Mouse (Mus musculus) cerebellum, postnatal 4 days (tissue): ENCODE measurements around the gene Rnf103.
"Not testable (repeated sequence)": the region's sequence is repeated elsewhere in the genome, so short reads cannot be mapped to it uniquely, and the experiment has no call there.

Experiments used
- DNase-seq, 2 experiments: peaks; one replicate each; pipeline ENCODE4 v3.0.0; 2022; ENCODE audit warnings: low spot score in 2 of 2, mixed read lengths in 1 of 2

The Rnf103 gene

DNA sequence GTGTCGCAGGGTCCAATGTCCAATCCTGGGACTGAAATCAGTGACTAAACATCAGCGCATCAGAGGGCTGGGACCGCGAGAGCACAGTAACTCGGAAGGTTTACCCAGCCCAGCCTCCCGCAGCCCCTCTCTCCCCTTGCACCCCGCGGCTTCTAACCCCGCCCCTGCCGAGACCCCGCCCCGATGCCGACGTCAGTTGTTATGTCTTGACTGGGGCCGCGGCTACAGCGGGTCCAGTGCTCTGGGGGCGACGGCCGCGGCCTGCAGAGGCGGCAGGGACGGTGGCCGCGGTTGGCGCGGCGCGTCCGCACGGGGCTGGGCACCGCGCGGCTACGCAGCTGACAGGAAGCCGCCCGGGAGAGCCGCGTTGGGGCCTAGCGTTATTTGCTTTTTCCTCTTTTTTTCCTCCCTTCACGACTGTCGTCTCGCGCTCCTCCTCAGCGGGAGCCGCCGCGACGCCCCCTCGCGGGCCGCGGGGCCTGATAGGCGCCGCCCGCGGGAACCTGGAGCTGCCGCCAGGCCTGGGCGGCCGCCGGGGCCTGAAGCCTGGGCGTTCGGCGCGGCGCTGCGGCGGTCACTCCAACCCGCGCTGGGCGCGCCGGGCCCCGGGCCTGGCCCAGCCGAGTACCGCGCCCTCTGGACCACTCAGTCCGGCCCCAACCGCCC lies at the start of gene Rnf103:
Gene Rnf103, plus strand, starts transcription at position 220 of the 666 bp plus-strand sequence.
- peak; percentile 87 to 96 for DNase-seq

DNA sequence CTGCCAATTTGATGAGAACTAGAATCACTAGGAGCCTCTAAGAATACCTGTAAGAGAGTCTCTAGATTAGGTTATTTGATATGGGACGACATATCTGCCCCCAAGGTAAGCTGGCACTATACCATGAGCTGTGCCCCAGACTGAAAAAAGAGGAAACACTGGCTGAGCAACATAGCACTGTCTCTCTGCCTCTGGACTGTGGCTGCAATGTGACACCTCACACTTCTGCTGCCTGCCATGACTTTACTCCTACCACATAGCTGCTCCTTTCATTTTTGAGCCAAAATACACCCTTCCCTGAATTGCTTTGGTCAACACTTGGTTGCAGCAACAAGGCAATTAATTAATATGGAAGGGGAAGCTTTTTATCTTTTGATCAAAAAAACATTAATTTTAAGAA lies 48.9 kb upstream of the Rnf103 start:
- no peak for DNase-seq

DNA sequence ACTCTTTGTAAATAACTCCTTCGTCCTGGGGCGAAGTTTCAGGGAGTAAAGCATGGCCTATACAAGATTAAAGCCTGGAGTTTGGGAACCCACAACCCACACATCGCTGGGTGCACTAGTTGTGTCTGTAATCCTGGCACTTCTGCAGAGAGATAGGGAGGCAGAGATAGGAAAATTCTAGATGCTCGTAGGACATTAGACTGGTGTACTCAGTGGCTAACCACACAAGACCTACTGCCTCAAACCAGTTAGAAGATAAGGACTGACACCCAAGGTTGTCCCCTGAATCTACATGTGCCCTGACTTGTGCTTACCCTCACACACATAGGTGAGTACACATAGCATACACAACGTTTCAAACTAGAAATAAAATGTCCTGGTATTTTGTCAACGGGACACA lies 48.1 kb upstream of the Rnf103 start:
- no peak for DNase-seq

DNA sequence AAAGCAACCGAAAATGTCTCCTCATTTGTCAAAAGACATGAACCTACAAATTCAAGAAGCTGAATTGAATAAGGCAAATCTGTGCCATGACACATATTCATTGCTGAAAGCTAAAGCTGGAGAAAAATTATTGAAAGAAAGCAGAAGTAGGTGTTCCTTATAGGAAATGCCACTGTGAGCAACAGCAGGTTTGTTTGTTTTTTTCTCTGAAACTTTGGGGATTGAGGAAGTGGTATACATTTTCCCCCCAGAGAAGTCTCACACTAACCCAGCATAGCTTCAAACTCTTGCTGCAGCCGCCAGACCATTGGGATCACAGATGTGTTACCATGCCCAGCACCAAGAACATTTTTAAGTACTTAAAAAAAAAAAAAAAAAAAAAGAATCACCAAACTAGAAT lies 40.9 kb upstream of the Rnf103 start:
- DNase-seq: no peak

DNA sequence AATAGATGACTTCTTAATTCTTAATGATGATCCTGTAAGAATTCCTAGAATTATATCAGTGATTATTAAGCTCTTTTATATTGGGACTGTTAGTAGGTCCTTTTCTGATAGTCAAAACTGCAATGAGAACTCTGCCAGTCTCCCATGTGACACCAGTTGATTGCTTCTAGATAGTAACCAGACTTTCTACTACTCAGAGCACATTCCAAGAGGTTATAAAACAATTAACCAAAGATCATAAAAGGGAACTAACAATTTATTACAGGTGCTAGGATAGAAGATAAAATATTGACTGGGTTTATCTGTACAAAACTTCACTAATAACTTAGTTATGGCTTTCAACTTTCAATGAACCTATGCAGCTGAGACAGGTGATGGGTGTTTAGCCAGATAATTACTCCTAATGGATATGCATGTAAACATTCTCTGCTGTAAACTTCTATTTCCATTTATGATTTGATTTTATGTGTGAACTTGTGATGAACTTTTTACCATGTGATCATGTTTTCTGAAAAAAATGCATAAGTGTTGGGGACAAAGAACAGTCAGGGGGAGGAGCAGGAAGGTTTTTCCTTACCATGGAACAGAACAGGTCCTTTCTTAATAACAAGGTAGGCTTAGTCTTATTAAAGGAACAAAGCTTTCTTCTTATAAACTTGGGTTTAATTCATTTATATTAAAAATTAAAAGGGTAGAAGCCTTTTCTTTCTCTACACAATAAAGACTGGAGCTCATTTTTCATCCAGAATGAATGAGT lies 39.5 kb upstream of the Rnf103 start:
- not testable (repeated sequence) for DNase-seq

DNA sequence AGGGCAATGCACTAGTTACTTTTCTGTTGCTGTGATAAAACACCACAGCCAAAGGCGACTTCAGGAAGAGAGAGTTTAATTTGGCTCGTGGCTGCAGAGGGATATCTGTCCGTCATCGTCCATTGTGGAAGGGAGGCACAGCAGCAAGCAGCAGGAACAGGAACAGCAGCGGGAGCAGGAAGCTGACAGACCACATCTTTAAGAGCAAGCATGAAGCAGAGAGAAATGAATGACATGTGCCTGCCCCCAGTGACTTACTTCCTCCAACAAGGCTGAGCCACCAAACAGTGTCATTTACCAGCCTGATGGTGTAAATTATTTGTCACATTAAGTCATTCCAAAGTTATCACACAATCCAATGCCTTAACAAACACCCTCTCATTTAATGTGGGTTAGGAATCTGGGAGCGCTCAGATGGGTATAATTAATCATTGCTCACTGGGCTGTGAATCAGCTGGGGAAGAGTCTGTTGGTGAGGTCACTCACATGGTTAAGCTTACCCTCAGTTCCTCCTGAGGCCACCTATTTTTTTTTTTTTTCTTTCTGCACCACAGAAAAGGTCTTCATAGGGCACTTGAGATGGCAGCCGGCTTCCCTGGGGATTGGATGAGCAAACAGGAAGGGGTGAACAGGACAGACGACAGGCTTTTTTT lies 35.6 kb upstream of the Rnf103 start:
- no peak for DNase-seq

DNA sequence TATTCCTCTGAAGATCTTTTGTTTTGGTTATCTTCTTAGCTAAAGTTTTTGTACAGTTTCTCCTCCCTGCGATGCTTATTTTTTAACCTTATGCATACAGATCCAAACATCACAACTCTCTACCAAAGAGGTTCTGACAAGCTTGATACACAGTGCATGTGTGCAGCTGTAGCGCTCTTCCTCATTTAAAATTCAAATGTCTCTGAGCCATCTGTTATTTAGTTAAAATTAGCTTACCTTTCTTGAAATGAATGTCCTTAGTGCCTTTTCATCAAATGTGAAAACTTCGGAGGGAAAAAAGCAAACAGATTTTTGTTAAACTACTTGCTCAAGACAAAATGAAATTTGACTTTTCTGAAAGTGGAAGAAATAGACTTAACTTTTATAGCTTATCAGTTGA lies 28.5 kb upstream of the Rnf103 start:
- DNase-seq: no peak

DNA sequence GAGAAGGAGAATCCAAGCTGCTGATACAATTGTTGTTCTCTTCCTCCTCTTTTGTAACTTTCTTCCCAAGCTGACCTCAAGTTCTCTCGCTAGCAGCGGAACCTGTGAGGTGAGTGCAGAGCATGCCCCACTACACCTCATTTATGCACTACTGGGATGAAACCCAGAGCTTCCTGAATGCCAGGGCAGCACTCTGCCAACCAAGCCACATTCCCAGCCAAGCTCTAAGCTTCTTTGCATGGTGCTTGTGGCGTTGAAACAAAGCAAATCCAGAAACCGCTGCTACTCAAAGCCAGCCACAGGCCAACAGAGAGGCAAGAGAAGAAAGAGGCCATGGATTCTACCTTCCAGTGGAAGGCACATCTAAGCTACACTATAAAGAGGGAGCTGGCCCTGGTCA lies 25.9 kb upstream of the Rnf103 start:
- no peak for DNase-seq

DNA sequence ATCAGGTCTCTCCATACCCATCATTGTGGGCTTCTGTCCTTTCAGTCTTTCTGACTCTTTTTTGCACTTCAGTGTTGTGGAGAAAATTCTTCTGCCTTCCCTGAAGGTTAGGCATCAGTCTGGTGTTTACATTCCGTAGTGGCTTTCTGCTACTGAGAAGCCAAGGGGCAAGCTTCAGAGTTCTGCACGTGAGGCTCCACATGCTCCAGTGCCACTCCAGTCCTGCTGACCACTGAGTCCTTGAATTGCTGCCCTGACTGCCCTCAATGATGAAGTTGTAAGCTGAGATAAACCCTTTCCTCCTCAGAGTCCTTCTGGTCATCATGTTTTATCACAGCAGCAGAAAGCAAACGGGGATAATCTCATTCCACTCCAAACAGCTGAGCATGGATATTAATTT lies 24.4 kb upstream of the Rnf103 start:
- DNase-seq: no peak

DNA sequence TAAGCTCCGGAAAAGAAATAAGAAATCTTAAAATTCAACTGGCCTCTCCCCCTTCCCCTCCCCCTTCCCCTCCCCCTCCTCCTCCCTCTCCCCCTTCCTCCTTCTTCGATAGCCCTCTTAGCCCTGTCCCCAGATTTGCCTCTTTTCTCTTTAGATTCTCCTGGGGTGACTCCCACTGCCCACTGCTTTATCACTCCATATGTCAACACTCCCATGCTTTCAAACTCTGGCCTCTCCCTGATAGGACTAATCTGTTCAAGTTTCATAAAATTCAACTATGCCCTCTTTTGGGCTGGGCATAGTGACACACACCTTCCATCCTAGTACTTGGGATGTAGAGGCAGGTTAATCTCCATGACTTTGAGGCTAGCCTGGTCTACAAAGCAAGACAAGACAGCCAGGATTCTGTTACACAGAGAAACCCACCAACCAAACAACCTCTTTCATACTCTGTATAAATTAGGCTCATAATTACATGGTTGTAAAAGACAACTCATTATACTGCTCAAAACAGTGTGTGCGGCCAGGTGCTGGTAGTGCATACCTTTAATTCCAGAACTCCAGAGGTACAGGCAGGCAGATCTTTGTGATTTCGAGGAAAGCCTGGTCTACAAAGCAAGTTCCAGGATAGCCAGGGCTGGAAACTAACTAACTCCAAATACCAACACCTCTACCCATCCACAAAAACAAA lies 21.7 kb upstream of the Rnf103 start:
- no peak for DNase-seq

DNA sequence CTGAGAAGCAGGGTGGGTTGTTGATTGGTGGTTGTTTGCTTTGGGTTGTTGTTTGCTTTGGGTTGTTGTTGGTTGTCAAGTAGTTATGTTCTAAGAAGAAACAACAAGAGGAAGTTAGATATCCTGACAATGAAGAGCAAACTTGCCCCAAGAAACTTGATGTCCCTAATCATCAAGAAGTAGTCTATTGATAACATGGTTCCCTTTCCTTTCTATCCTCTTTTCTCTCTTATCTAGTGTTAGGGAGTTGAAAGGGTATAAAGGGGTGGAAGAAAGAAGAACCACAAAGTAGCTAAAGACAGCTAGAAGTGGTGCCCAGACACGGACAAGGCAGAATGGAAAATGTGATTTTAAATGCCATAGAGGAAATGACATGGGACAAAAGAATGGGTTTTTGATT lies 20.9 kb upstream of the Rnf103 start:
- DNase-seq: no peak

DNA sequence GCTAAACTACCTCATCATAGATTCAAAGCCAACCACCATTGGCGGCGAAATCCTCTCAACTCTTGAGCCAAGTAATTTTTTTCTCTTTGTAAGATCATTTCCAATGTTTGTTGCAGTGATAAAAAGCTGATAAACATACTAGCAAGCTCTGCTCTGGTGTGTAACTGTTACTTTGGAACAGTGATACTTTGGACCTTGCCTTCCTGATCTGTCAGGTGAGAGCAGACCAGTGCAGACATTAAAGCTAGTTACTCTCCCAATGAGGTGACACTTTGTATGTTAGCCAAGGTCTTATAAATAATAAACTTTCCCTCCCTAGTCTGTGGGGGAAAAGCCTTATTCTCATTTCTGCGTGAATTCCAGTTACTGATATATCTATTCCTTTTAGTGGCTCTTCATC lies 18.1 kb upstream of the Rnf103 start:
- no peak for DNase-seq

DNA sequence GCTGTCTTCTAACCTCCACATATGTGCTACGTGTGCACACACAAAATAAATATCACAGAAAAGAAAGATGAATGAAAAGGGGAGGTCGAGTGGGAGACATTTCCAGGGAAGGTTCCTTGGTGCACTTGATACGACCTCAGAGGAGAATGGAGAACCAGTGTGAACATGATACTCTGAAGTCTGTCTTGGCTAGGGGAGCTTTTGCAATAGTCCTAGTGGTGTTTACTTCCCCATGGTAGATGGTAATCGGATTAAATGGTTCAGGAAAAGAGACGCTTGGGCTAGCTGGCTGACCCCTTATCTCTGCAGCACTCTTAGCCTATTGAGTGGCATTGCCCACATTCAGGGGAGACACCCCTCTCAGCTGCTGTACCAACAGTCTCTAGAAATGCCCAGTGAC lies 16.9 kb upstream of the Rnf103 start:
- no peak for DNase-seq

DNA sequence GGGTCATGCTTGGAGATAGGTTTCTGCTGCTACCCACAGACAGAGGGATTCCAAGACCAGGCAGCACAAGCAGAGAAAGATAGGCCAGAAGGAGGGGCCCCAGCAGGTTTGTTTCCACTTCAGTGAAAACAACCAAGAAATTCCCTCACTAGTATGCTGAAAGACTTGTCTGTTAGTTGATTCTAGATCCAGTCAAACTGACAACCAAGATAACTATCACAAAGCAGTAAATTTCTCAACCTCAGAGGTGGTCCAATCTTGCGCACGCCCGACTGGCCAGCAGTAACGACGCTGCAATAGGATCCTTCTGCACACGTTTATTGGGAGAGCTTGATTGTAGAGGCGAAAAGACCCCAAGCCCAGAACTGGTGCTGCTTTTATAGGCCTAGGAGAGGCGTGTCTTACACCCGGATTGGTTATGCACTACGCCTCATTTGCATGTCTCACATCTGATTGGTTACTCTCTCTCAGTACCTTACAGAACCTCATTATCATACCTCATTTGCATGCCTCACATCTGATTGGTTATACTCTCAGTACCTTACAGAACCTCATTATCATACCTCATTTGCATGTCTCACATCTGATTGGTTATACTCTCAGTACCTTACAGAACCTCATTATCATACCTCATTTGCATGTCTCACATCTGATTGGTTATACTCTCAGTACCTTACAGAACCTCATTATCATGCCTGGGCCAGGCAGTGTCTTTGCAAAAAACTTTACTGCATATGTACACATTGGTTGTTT lies 14.7 kb upstream of the Rnf103 start:
- not testable (repeated sequence) for DNase-seq

DNA sequence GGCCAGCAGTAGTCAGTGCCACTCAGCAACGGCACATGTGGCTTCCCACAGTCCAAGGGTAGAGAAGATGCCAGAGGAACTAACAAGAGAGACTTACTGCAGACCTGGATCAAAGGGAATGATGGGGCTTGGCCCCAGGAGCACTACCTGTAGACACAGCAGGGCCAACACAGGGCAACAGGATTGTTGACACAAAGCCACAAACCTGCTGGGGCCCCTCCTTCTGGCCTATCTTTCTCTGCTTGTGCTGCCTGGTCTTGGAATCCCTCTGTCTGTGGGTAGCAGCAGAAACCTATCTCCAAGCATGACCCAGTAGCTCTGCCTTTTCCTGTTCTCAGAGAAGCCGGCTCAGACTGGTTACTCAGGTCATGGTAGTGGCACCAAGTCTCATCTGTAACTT lies 14.1 kb upstream of the Rnf103 start:
- not testable (repeated sequence) for DNase-seq

DNA sequence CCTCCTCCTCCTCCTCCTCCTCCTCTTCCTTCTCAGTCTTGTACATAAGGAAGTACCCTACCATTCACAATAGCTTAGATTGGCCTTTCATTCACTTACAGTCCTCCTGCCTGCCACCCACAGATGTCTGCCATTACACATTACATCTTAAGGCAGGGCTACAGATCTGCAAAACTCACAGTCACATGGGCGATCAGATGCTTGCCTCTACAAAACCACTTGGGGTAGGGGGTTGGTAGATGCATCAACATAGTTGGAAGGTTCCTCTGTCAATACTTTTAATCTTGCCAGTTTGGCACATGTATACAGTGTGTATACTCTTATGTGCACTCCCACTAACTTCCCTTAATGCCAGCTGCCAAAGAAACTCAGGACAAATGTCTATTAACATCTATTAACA lies 13.6 kb upstream of the Rnf103 start:
- DNase-seq: no peak

DNA sequence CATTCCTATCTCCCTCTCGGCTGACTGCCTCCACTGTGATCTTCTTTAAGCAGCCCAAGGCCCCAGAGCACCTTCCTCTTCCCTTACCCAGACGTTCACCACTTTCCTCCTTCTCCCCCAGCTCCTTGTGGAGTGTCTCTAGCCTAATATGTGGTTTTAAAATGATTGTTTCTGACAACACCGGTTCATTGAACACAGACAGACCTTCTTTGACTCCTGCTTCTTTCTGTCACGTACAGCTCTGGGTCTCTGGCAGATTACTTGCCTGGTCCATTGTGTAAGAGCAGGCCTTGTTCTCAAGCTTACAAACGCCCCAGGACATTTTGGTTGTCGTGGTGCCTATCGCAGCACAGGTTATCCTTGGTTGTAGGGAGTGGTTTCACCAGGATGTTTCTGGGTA lies 12.6 kb upstream of the Rnf103 start:
- DNase-seq: no peak

DNA sequence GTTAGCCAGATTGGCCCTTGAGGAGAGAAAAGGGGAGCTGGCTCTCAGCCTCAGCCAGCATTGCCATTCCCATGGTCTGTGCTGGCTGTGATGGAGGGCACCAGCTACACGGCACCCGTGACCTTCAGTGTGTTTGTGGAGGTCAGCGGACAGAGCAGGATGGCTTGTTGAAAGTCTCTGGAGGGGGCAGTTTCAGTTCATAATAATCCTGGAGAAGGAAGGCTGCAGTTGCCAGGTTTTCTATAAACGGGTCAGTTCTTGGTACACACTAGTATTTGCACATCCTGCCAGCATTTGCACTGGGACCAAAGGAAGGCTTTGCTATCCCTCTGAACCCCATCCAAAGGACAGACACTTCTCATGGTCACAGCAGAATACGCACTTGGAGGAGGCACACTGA lies 8.4 kb upstream of the Rnf103 start:
- no peak for DNase-seq

DNA sequence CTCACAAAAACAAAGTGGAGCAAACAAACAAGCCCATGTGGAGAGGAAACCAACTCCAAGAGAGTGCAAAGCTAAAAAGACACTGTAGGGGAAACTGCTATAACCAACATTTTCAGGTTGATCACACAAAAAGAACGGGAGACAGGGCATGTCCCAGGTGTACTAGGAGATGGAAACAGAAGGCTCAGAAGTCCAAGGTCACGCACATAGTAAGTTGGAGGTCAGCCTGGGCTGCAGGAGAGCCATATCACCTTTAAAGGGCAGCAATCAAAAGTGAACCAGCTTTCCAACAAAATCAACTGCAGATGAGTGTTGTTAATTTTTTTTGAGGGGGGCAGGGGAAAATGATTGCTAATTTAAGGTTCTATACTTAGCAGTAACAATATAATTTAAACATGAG lies 7.5 kb upstream of the Rnf103 start:
- no peak for DNase-seq

DNA sequence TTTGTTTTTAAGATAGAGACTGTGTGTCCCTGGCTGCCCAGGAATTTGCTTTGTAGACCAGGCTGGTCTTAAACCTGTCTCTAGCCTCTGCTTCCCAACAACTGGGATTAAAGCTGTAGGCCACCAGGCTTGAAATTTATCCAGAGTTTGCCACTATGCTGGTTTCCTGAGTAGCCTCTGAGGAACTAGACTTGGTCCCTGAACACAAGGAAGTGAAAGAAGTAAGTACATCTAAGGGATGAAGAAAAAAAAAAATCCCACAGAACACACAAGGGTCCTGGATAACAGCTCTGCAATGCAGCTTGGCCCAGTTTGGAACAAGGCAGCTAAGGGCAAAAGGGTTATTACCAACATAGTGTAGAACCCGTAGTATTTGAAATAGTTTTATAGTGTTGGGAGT lies 6.8 kb upstream of the Rnf103 start:
- DNase-seq: no peak

DNA sequence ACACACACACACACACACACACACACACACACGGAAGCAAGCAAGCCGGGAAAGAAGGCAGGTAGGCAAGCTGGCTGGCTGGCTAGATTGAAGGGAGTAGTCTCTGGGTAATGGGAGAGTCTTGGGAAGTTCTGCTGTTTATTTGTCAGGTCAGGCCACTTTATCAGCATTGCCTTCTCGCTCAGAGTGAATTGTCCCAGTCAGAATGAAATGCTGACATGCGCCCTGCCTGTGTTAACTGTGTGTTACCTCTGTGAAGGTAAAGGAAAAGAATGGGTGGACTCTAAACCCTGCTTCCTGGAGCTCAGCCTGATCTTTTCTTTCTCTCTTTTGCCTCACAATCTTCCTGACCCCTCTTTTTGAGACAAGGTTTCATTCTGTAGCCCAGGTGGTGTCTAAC lies 5.7 kb upstream of the Rnf103 start:
- no peak for DNase-seq

DNA sequence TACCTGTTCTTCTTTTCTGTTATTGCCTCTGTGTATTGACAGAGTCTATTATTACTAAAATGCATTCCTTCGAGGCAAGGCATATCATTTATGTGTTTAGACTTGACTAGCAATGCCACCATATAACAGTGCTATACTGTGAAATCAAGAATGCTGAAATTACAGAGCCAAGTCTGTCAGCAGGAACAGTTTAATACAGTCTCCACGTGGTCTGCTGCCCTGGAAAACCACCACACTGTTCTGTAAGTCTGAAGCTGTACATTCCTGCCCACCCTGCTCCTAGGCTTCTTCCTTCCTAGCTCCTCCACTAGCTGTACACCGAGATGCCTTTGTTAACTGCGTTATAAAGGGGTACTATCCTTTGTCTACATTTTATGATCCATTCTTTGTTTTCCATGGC lies 1.6 kb upstream of the Rnf103 start:
- DNase-seq: no peak
